Mouse (Mus musculus): ENCODE measurements at regions not wholly inside any gene's neighbourhood (a gene's known extent, or its start where the extent isn't known, plus 50 kb on each side); places are given as distances from the start of the nearest gene placed in this dataset.
A peak's percentile ranks its signal among the peaks of the same experiment; 100 is the strongest.

DNA sequence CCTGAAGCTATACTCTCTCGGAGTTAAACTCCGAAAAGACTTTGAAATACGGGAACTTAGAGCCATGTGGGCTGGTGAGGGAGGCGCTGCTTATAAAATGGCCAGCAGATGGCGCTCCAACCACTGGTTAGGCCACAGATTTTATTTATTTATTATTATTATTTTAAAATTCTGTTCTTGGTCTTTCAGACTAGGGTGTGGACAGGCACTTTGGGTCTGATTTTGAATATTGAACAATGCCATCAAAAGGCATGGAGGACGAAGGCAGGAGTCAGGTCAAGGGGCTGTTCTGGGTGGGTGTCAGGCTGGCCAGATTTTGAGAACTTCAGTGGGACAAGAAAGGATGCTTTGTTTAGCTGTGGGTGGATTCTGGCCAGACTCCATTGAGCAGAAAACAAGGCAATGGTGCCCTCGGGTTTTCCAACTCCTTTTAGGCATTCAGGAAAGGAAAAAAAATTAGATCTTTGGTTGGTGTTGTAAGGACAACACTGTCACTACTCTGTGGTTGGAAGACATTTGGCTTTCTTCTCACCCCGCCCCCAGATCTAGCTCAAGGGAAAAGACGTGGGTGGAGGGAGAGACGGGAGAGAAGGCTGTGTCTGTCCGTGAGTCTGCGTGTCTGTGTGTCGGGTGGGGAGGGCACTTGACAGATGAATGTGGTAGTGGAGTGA, 319.5 kb downstream of the Med13l start:
- H3K4me1 ChIP-seq (ENCODE audit: insufficient read depth, low read length) = no peaks in the 10 kb centered on the region
- no peak overlapping the region for H3K9ac ChIP-seq (replicated peaks; ENCODE audit: low read length)
- peak; percentile 87 for DNase-seq (ENCODE audit: low spot score)
- ATAC-seq = peak; percentile 72
- peaks cover 41% of the 10 kb centered on the region for H3K27me3 ChIP-seq (ENCODE audit: insufficient read depth, low read length)
- H3K4me3 ChIP-seq (ENCODE audit: low read length) = no peak overlapping the region
- peak overlapping the region; percentile 51; the same call in 1 of the 2 replicates for H3K27ac ChIP-seq
- 15% methylated on average over 13 of the region's 13 CpGs for WGBS
- H3K36me3 ChIP-seq (ENCODE audit: insufficient read depth, low read length) = no peaks in the 10 kb centered on the region
- TF ChIP-seq CTCF (IDR thresholded peaks at IDR 0.05; ENCODE audit: low read depth) = peak; percentile 84
- no peaks in the 10 kb centered on the region for H3K9me3 ChIP-seq (ENCODE audit: low read length)
- no peak overlapping the region for H3K4me2 ChIP-seq (ENCODE audit: low read depth, low read length)

- no peak overlapping the region for H3K27ac ChIP-seq
- WGBS = 62% methylated on average over 9 of the region's 9 CpGs
- H3K9ac ChIP-seq (replicated peaks; ENCODE audit: low read length) = no peak overlapping the region
- H3K9me3 ChIP-seq (ENCODE audit: low read length) = no peaks in the 10 kb centered on the region
- no peak overlapping the region for H3K4me2 ChIP-seq (ENCODE audit: low read depth, low read length)
- ATAC-seq = no peak
- no peaks in the 10 kb centered on the region for H3K36me3 ChIP-seq (ENCODE audit: insufficient read depth, low read length)
- H3K4me1 ChIP-seq (ENCODE audit: insufficient read depth, low read length) = no peaks in the 10 kb centered on the region
- DNase-seq (ENCODE audit: low spot score) = peak; percentile 11
- H3K27me3 ChIP-seq (ENCODE audit: insufficient read depth, low read length) = peaks cover 36% of the 10 kb centered on the region
- H3K4me3 ChIP-seq (ENCODE audit: low read length) = no peak overlapping the region
- no peak for TF ChIP-seq CTCF (IDR thresholded peaks at IDR 0.05; ENCODE audit: low read depth)
These were observed 320.1 kb downstream of the Med13l start for GRCm38 (mm10) chr5:118880546-118880945.

DNA sequence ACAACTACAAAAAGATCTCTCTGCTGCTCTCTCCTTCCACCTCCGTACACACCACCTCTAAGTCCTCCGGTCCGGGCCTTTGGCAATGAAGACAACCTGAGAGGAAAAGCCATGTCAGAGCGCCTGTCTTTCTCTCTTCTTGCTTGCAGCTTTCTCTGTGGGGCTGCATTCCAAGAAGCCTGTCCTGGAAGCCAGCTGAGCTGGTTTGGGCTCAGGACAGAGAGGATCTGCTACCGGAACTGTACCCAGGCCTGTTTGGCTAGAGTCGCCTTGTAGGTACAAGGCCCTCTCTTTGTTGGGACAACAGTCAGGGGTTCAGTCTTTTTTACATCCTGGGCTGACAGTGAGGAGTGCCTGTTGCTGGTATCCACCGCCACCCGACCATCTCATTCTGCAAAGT, 321.4 kb downstream of the Med13l start:
- Histone ChIP-seq H3K4me2 (ENCODE audit: low read depth, low read length) (no peak overlapping the region), H3K9me3 (ENCODE audit: low read length) (no peaks in the 10 kb centered on the region), H3K27ac (no peak overlapping the region), H3K4me1 (ENCODE audit: insufficient read depth, low read length) (no peaks in the 10 kb centered on the region), H3K27me3 (ENCODE audit: insufficient read depth, low read length) (peaks cover 25% of the 10 kb centered on the region), H3K4me3 (ENCODE audit: low read length) (no peak overlapping the region), H3K36me3 (ENCODE audit: insufficient read depth, low read length) (no peaks in the 10 kb centered on the region), H3K9ac (replicated peaks; ENCODE audit: low read length) (no peak overlapping the region)
- ATAC-seq (no peak), DNase-seq (ENCODE audit: low spot score) (no peak)
- WGBS = 96% methylated on average over 8 of the region's 8 CpGs
- no peak for TF ChIP-seq CTCF (IDR thresholded peaks at IDR 0.05; ENCODE audit: low read depth)

DNA sequence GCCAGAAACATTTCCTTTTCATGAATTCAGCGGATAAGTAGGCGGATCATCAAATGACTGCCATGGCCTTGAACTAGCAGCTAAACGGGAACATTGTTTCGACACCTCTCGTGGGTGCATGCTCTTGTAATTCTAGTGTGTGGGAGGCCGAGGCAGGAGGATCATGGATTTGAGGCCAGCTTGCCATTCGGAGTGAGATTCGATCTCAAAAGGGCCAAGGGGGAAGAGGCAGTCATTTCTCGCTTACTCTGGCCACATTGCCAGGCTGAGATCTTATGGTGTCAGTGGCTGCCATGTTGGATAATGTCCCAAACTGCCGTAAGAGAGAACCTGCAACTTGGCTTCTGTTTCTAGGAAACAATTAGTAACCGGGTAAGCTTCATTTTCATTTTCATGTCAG, 327.7 kb downstream of the Med13l start:
- no peak overlapping the region for H3K4me2 ChIP-seq (ENCODE audit: low read depth, low read length)
- TF ChIP-seq CTCF (IDR thresholded peaks at IDR 0.05; ENCODE audit: low read depth) = no peak
- 0 out of 2 replicates have a peak, but pooled peaks cover 4% of the 10 kb centered on the region for H3K4me1 ChIP-seq (ENCODE audit: insufficient read depth, low read length)
- 85% methylated on average over 11 of the region's 11 CpGs for WGBS
- no peak for ATAC-seq
- H3K27ac ChIP-seq = no peak overlapping the region
- H3K36me3 ChIP-seq (ENCODE audit: insufficient read depth, low read length) = no peaks in the 10 kb centered on the region
- H3K9ac ChIP-seq (replicated peaks; ENCODE audit: low read length) = no peak overlapping the region
- no peak overlapping the region for H3K4me3 ChIP-seq (ENCODE audit: low read length)
- H3K27me3 ChIP-seq (ENCODE audit: insufficient read depth, low read length) = no peaks in the 10 kb centered on the region
- no peaks in the 10 kb centered on the region for H3K9me3 ChIP-seq (ENCODE audit: low read length)
- no peak for DNase-seq (ENCODE audit: low spot score)

GRCm38 (mm10) chr5:118891131-118891530, 330.7 kb downstream of the Med13l start:
- WGBS = 37% methylated on average over 6 of the region's 6 CpGs
- peak; percentile 98 for ATAC-seq

GRCm38 (mm10) chr5:118908224-118908623, 347.7 kb downstream of the Med13l start:
- H3K27ac ChIP-seq = no peak overlapping the region
- H3K9me3 ChIP-seq (ENCODE audit: low read length) = 0 out of 2 replicates have a peak, but pooled peaks cover 3% of the 10 kb centered on the region
- TF ChIP-seq CTCF (IDR thresholded peaks at IDR 0.05; ENCODE audit: low read depth) = no peak
- H3K4me2 ChIP-seq (ENCODE audit: low read depth, low read length) = no peak overlapping the region
- H3K4me1 ChIP-seq (ENCODE audit: insufficient read depth, low read length) = no peaks in the 10 kb centered on the region
- DNase-seq (ENCODE audit: low spot score) (peak; percentile 14), ATAC-seq (no peak)
- no peaks in the 10 kb centered on the region for H3K36me3 ChIP-seq (ENCODE audit: insufficient read depth, low read length)
- WGBS = 53% methylated on average over 7 of the region's 7 CpGs
- no peak overlapping the region for H3K4me3 ChIP-seq (ENCODE audit: low read length)
- H3K27me3 ChIP-seq (ENCODE audit: insufficient read depth, low read length) = no peaks in the 10 kb centered on the region
- no peak overlapping the region for H3K9ac ChIP-seq (replicated peaks; ENCODE audit: low read length)

More at GRCm38 (mm10) chr5:118891131-118891530, 330.7 kb downstream of the Med13l start:
- Histone ChIP-seq H3K27ac (no peak overlapping the region), H3K4me1 (ENCODE audit: insufficient read depth, low read length) (0 out of 2 replicates have a peak, but pooled peaks cover 4% of the 10 kb centered on the region), H3K4me3 (ENCODE audit: low read length) (no peak overlapping the region), H3K36me3 (ENCODE audit: insufficient read depth, low read length) (no peaks in the 10 kb centered on the region), H3K9ac (replicated peaks; ENCODE audit: low read length) (no peak overlapping the region), H3K9me3 (ENCODE audit: low read length) (no peaks in the 10 kb centered on the region), H3K4me2 (ENCODE audit: low read depth, low read length) (no peak overlapping the region), H3K27me3 (ENCODE audit: insufficient read depth, low read length) (no peaks in the 10 kb centered on the region)
- peak; percentile 89 for DNase-seq (ENCODE audit: low spot score)
- TF ChIP-seq CTCF (IDR thresholded peaks at IDR 0.05; ENCODE audit: low read depth) = no peak

GRCm38 (mm10) chr5:118909756-118910155, 349.3 kb downstream of the Med13l start:
- WGBS = 87% methylated on average over 6 of the region's 6 CpGs

More at GRCm38 (mm10) chr5:118909756-118910155, 349.3 kb downstream of the Med13l start:
- Histone ChIP-seq H3K27me3 (ENCODE audit: insufficient read depth, low read length) (no peaks in the 10 kb centered on the region), H3K9ac (replicated peaks; ENCODE audit: low read length) (no peak overlapping the region), H3K36me3 (ENCODE audit: insufficient read depth, low read length) (no peaks in the 10 kb centered on the region), H3K9me3 (ENCODE audit: low read length) (no peaks in the 10 kb centered on the region), H3K27ac (no peak overlapping the region), H3K4me1 (ENCODE audit: insufficient read depth, low read length) (no peaks in the 10 kb centered on the region), H3K4me2 (ENCODE audit: low read depth, low read length) (no peak overlapping the region), H3K4me3 (ENCODE audit: low read length) (no peak overlapping the region)
- no peak for TF ChIP-seq CTCF (IDR thresholded peaks at IDR 0.05; ENCODE audit: low read depth)
- no peak for ATAC-seq
- no peak for DNase-seq (ENCODE audit: low spot score)
